Mouse (Mus musculus): ENCODE measurements around the gene Smc1a.
A peak's percentile ranks its signal among the peaks of the same experiment; 100 is the strongest.

Smc1a gene

GRCm38 (mm10) chrX:152016151-152017145 is at the start of gene Smc1a, which contains the start of gene Ribc1:
Smc1a (plus strand) TSS chrX:152016428.
Ribc1 (minus strand) TSS chrX:152016295.
- peak; percentile 90 for DNase-seq

- no peak for DNase-seq
Measured at GRCm38 (mm10) chrX:151999006-151999710, 17.1 kb upstream of the Smc1a start.

GRCm38 (mm10) chrX:152001182-152001684 is 15.0 kb upstream of the Smc1a start:
- no peak for DNase-seq

- DNase-seq = peak; percentile 81
Measured at GRCm38 (mm10) chrX:152001737-152002710, 14.2 kb upstream of the Smc1a start, which contains the start of gene Hsd17b10. Hsd17b10 (plus strand) TSS chrX:152001845.

GRCm38 (mm10) chrX:152002865-152003264 is 13.4 kb upstream of the Smc1a start:
- DNase-seq = no peak

- DNase-seq = no peak
Measured at GRCm38 (mm10) chrX:152007863-152008262, 8.4 kb upstream of the Smc1a start.

GRCm38 (mm10) chrX:152015752-152016150 is 477 bp upstream of the Smc1a start:
- peak; percentile 7 for DNase-seq

GRCm38 (mm10) chrX:152017186-152017585 is 958 bp downstream of the Smc1a start:
- no peak for DNase-seq

- no peak for DNase-seq
Measured at GRCm38 (mm10) chrX:152019294-152019693, 3.1 kb downstream of the Smc1a start.

GRCm38 (mm10) chrX:152039865-152040264 is 23.6 kb downstream of the Smc1a start:
- DNase-seq = no peak

GRCm38 (mm10) chrX:152047230-152047629 is 31.0 kb downstream of the Smc1a start:
- DNase-seq = no peak

- DNase-seq = no peak
Measured at GRCm38 (mm10) chrX:152052546-152052945, 36.3 kb downstream of the Smc1a start.

GRCm38 (mm10) chrX:152054094-152054493 is 37.9 kb downstream of the Smc1a start:
- DNase-seq = no peak

- no peak for DNase-seq
Measured at GRCm38 (mm10) chrX:152065674-152066073, 49.4 kb downstream of the Smc1a start.

GRCm38 (mm10) chrX:152067789-152068188 is 51.6 kb downstream of the Smc1a start:
- DNase-seq = no peak

GRCm38 (mm10) chrX:152089832-152090614 is 73.8 kb downstream of the Smc1a start:
- DNase-seq = peak; percentile 6

- no peak for DNase-seq
Measured at GRCm38 (mm10) chrX:152097572-152097971, 81.3 kb downstream of the Smc1a start.
